Mouse (Mus musculus) forebrain, embryonic 13.5 days (tissue): ENCODE measurements at regions not wholly inside any gene's neighbourhood (a gene's known extent, or its start where the extent isn't known, plus 50 kb on each side); places are given as distances from the start of the nearest gene placed in this dataset.

Experiments
- ATAC-seq: fragments of 200-750 bp; cut with Nextera tagmentation; 2 replicates; pipeline ENCODE4 v1.8.0; 2017
- H3K27ac ChIP-seq: fragments of 300-500 bp; sonication (generic); 2 replicates; pipeline ENCODE4 v1.5.1; 2015; ENCODE audit warnings: inconsistent platforms, mild to moderate bottlenecking, moderate library complexity
- H3K27me3 ChIP-seq: fragments of 300-500 bp; sonication (generic); 2 replicates; pipeline ENCODE4 v1.6.1; 2015; ENCODE audit warnings: mild to moderate bottlenecking, inconsistent platforms
- H3K36me3 ChIP-seq: fragments of 300-500 bp; sonication (generic); 2 replicates; pipeline ENCODE4 v1.6.1; 2015; ENCODE audit warnings: mild to moderate bottlenecking, inconsistent platforms; ENCODE audit not compliant: poor library complexity, severe bottlenecking
- H3K4me1 ChIP-seq: fragments of 300-500 bp; sonication (generic); 2 replicates; pipeline ENCODE4 v1.6.1; 2015; ENCODE audit warnings: inconsistent platforms
- H3K4me2 ChIP-seq: fragments of 300-500 bp; sonication (generic); 2 replicates; pipeline ENCODE4 v1.6.1; 2015; ENCODE audit warnings: inconsistent platforms, mild to moderate bottlenecking, moderate library complexity
- H3K4me3 ChIP-seq: fragments of 300-500 bp; sonication (generic); 2 replicates; pipeline ENCODE4 v1.5.1; 2015; ENCODE audit warnings: mild to moderate bottlenecking, inconsistent platforms
- H3K9ac ChIP-seq: fragments of 300-500 bp; sonication (generic); 2 replicates; pipeline ENCODE4 v1.6.1; 2015; ENCODE audit warnings: mild to moderate bottlenecking, inconsistent platforms
- H3K9me3 ChIP-seq: fragments of 300-500 bp; sonication (generic); replicated peaks from 2 replicates; pipeline ENCODE4 v1.6.1; 2016; ENCODE audit warnings: inconsistent platforms
- WGBS: fragments of 180-500 bp; shearing (Covaris S2); methylation state at CpG from one replicate; pipeline ENCODE4 v1.1.7; 2015; 5-methylcytosine and 5-hydroxymethylcytosine counted together

- Histone ChIP-seq H3K27ac (no peak overlapping the region), H3K4me2 (no peak overlapping the region), H3K9ac (no peak overlapping the region), H3K4me3 (no peak overlapping the region), H3K4me1 (no peaks in the 10 kb centered on the region), H3K36me3 (no peaks in the 10 kb centered on the region), H3K9me3 (no peaks in the 10 kb centered on the region), H3K27me3 (no peaks in the 10 kb centered on the region)
- no peak for ATAC-seq
Observed at GRCm38 (mm10) chr5:85954526-85954925, 110.9 kb downstream of the Cenpc1 start.

DNA sequence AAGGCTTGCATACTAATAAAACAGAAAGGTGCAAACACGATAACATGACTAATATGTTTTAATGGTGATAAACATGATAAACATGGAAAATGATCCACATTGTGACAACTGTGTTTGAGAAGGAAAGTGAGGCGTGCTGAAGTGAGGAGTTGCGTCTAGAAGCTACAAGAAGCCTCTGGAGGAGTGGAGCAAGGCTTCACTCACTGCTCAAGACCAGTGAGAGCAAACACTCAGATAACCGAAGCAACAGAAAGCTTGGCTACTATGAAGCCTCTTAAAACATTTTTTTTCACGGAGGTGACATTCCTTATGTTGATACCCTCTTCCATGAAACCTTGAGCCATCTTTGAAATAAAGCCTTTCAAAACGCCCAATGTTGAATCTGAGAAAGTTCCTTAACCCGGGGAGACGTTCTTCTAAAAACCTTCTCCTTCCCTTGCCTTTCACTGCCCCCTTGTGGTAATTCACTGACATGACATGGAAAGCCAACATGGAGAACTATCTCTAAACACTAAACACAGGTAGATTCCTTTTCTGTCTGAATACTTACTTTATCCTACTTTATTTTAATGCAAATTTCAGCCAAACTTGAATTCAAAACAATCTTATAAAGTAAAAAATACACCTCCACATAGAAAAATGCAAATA lies 128.6 kb downstream of the Cenpc1 start:
- no peaks in the 10 kb centered on the region for H3K4me1 ChIP-seq
- no peak overlapping the region for H3K9ac ChIP-seq
- ATAC-seq: peak; percentile 64; the same call in 1 of the 2 replicates
- no peaks in the 10 kb centered on the region for H3K27me3 ChIP-seq
- no peak overlapping the region for H3K4me3 ChIP-seq
- H3K36me3 ChIP-seq: no peaks in the 10 kb centered on the region
- WGBS: 38% methylated on average over 8 of the region's 8 CpGs
- H3K9me3 ChIP-seq: no peaks in the 10 kb centered on the region
- H3K27ac ChIP-seq: no peak overlapping the region
- no peak overlapping the region for H3K4me2 ChIP-seq

DNA sequence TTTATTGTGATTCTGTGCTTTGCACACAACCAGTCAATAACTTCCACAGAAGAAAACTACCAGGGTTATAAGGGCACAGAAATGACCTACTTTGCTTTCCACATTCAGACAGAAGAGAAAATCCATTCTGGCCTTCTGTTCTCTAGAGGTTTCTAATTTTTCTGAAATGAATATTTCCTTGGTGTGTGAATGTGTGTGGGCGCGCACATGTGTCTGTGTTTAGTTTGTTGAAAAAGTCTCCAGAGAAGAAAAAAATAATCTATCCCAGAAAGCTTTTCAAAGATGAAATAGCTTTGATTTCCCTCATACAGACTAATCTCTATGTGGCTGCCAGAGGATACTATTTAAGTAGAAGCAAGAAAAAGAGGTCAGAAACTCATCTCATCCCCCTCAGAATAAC lies 147.1 kb downstream of the Cenpc1 start:
- Histone ChIP-seq H3K27me3 (no peaks in the 10 kb centered on the region), H3K27ac (no peak overlapping the region), H3K4me2 (no peak overlapping the region), H3K36me3 (no peaks in the 10 kb centered on the region), H3K4me1 (no peaks in the 10 kb centered on the region), H3K4me3 (no peak overlapping the region), H3K9ac (no peak overlapping the region), H3K9me3 (no peaks in the 10 kb centered on the region)
- WGBS: 98% methylated on average over 2 of the region's 2 CpGs
- no peak for ATAC-seq

DNA sequence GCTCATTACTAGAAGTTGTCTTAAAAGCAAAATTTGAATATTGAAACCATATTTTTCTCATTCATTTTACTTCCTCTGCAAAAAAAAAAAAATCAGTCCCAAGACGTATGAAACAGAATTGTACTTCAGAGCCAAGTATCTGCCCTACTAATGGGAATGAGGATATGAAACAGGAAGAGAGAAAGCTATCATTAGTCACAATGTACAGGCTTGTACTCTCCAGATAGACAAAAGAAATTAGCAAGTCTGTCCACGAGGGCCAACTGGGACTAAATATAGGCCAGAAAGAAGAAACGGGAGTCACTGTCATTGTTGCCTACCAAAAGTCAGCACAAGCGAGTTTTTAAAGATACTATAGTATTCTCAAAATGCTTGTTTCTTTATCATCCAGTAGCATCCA lies 150.4 kb downstream of the Cenpc1 start:
- H3K27ac ChIP-seq: no peak overlapping the region
- H3K4me3 ChIP-seq: no peak overlapping the region
- H3K4me1 ChIP-seq: no peaks in the 10 kb centered on the region
- WGBS: 80% methylated on average over 4 of the region's 4 CpGs
- no peak overlapping the region for H3K4me2 ChIP-seq
- no peak overlapping the region for H3K9ac ChIP-seq
- no peaks in the 10 kb centered on the region for H3K27me3 ChIP-seq
- ATAC-seq: no peak
- H3K9me3 ChIP-seq: no peaks in the 10 kb centered on the region
- no peaks in the 10 kb centered on the region for H3K36me3 ChIP-seq

- 82% methylated on average over 6 of the region's 6 CpGs for WGBS
- H3K4me1 ChIP-seq: no peaks in the 10 kb centered on the region
Observed at GRCm38 (mm10) chr5:85896452-85896851, 168.9 kb downstream of the Cenpc1 start.

DNA sequence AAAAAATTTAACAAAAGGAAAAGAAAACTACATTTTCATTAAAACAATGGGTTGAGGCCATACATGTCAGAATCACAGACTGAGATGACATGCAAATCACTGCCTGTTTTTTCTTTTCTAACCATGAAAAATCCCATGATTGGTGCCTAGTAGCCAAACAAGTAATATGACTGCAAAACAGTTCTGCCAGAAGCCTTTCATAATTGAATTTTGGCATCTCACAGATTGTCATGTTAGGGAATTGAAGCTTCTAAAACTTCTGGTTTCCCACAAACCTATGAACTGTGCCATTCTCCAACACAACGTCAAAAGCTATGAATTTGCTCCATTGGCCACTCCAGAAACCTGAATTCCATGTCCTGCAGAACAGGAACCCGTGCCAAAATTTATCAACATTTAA lies 169.6 kb downstream of the Cenpc1 start:
- Histone ChIP-seq H3K4me1 (no peaks in the 10 kb centered on the region), H3K9me3 (no peaks in the 10 kb centered on the region), H3K27me3 (no peaks in the 10 kb centered on the region), H3K36me3 (no peaks in the 10 kb centered on the region), H3K4me3 (no peak overlapping the region), H3K9ac (no peak overlapping the region), H3K4me2 (no peak overlapping the region), H3K27ac (no peak overlapping the region)
- ATAC-seq: no peak
- WGBS: 83% methylated on average over 2 of the region's 2 CpGs

More at GRCm38 (mm10) chr5:85896452-85896851, 168.9 kb downstream of the Cenpc1 start:
- no peaks in the 10 kb centered on the region for H3K36me3 ChIP-seq
- H3K9me3 ChIP-seq: no peaks in the 10 kb centered on the region
- no peak for ATAC-seq
- H3K27me3 ChIP-seq: no peaks in the 10 kb centered on the region
- no peak overlapping the region for H3K4me2 ChIP-seq
- no peak overlapping the region for H3K4me3 ChIP-seq
- no peak overlapping the region for H3K27ac ChIP-seq
- no peak overlapping the region for H3K9ac ChIP-seq

DNA sequence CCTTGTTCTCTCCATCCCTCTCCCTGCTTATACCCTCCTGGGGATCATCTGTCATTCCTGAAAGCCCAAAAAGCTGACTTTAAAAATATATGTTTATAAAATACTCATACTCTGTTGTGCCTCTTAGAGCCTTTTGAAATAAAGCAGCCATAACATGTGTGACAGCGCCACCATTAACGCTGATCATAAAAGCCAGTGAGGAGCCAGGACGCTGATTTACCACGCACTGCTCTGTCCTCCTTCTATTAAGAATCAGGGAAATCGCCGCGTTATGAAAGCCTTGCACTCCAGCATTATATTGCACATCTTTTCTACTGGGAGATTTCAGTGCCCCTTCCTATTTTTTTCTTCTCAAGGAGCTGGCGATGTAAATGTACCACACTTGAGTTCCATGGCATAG lies 195.1 kb downstream of the Cenpc1 start:
- Histone ChIP-seq H3K4me1 (no peaks in the 10 kb centered on the region), H3K9me3 (no peaks in the 10 kb centered on the region), H3K4me3 (no peak overlapping the region), H3K27me3 (no peaks in the 10 kb centered on the region), H3K36me3 (no peaks in the 10 kb centered on the region), H3K27ac (no peak overlapping the region), H3K4me2 (no peak overlapping the region), H3K9ac (no peak overlapping the region)
- no peak for ATAC-seq
- 86% methylated on average over 8 of the region's 8 CpGs for WGBS

DNA sequence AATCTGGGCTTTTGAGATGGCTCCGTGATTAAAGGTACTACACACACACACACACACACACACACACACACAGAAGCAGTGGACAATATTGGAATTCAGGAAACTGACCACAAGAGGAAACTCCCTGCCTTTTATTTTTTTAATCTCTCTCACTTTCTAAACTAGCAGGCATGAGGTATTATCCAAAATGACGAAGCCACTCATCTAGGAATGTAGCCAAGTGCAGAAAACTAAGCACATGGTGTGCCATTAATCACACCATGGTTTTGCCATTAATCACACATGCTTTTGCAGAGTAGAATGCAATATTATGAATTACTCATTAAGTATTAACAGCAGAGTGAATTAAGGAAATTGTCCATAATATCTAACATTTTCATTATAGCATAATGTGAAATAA lies 232.8 kb downstream of the Cenpc1 start:
- H3K4me2 ChIP-seq: no peak overlapping the region
- no peak for ATAC-seq
- H3K27ac ChIP-seq: no peak overlapping the region
- no peaks in the 10 kb centered on the region for H3K36me3 ChIP-seq
- no peak overlapping the region for H3K4me3 ChIP-seq
- H3K9me3 ChIP-seq: no peaks in the 10 kb centered on the region
- H3K4me1 ChIP-seq: no peaks in the 10 kb centered on the region
- no peak overlapping the region for H3K9ac ChIP-seq
- H3K27me3 ChIP-seq: no peaks in the 10 kb centered on the region
- 81% methylated on average over 2 of the region's 2 CpGs for WGBS

DNA sequence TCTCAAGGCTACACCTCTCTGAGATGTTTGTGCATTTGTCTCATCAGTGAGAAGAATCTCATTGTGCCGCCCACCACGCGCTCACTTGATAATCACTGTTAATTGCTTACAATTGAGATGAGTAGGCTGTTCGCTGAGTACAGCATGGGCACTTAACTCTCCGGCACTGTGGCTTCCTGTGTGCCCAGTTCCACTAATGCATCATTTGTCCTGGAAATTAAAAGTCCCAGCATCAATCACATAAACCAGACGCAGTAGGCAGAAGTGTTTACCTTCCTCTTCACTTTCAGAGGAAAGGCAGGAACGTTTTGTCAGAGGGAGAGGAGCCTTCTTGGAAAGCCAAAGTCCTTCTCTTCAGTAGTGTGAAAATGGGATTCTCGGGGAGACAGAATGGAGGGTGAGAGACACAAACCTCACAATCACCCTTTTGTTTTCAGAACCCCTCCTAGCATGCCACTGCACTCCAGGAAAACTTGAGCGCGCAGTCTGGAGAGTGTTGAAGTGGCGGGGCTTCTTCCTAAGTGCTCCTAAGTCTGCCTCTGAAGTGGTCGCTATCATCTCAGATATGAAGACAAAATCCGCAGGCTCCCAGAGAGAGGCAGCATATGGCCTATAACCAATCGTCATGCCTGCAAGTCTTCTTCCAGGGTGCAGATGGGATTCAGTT lies 269.7 kb downstream of the Cenpc1 start:
- H3K9me3 ChIP-seq: no peaks in the 10 kb centered on the region
- H3K27me3 ChIP-seq: no peaks in the 10 kb centered on the region
- H3K4me3 ChIP-seq: no peak overlapping the region
- H3K9ac ChIP-seq: no peak overlapping the region
- no peak overlapping the region for H3K27ac ChIP-seq
- ATAC-seq: no peak; the same call in 1 of the 2 replicates
- no peaks in the 10 kb centered on the region for H3K36me3 ChIP-seq
- WGBS: 71% methylated on average over 14 of the region's 14 CpGs
- H3K4me1 ChIP-seq: 0 out of 2 replicates have a peak, but pooled peaks cover 3% of the 10 kb centered on the region
- no peak overlapping the region for H3K4me2 ChIP-seq

- Histone ChIP-seq H3K4me1 (0 out of 2 replicates have a peak, but pooled peaks cover 3% of the 10 kb centered on the region), H3K27ac (no peak overlapping the region), H3K9ac (no peak overlapping the region), H3K36me3 (no peaks in the 10 kb centered on the region), H3K4me3 (no peak overlapping the region), H3K4me2 (no peak overlapping the region), H3K9me3 (no peaks in the 10 kb centered on the region), H3K27me3 (no peaks in the 10 kb centered on the region)
- 29% methylated on average over 4 of the region's 4 CpGs for WGBS
- no peak for ATAC-seq
Observed at GRCm38 (mm10) chr5:85793148-85793547, 272.2 kb downstream of the Cenpc1 start.

DNA sequence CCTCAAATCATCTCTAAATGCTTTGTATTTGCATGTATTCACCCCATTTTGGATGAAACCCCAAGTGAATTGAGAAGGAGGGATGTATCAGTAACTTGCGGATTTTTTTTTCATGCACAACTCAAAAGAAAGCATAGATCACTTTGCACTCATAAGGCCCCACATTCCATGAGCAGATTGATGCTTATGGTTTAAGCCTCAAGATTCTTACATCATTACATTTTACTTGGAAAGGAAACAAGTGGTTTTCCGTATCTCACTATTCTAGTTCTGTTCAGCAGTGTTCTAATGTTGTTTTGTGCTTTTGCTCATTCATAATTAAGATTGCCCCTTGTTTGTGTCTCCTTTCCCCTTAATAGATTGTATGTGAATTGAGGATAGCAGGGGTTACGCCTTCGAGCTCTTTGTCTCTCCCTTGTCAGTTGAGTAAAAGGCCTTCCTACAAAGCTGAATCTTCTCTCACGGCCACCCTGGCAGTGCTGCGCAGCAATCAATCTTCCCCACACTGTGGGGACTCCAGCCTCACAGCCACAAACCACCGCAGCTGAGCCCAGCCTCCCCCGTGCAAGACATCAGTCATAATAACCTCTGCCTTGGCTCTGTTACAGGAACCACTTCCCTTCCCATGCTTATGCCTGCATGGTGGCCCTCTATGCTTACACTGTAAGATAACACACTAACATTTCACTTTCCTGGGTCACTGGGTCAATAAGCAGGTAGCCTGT lies 284.5 kb downstream of the Cenpc1 start:
- no peak overlapping the region for H3K4me2 ChIP-seq
- peaks cover 11% of the 10 kb centered on the region for H3K4me1 ChIP-seq
- 39% methylated on average over 8 of the region's 8 CpGs for WGBS
- no peak overlapping the region for H3K9ac ChIP-seq
- no peak overlapping the region for H3K27ac ChIP-seq
- peak; percentile 66 for ATAC-seq
- H3K36me3 ChIP-seq: no peaks in the 10 kb centered on the region
- H3K27me3 ChIP-seq: no peaks in the 10 kb centered on the region
- H3K9me3 ChIP-seq: no peaks in the 10 kb centered on the region
- H3K4me3 ChIP-seq: no peak overlapping the region

DNA sequence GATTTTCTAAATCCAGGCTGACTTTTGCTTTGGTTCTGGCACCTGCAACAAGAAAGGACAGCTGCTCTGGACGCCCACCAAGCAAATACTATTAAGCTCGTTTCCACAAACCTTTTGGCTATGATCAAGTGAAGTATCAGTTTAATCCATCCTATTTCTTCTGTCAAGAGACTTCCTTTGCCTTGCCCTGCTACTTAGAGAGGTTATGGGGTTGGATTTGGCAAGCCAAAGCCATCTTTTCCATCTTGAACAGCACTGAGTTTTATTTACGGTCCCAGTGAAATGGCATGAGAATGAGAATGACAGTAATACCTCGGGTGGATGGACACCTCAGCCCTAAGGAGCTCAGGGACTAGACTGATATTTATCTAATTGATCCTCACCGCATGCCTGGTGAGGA lies 285.4 kb downstream of the Cenpc1 start:
- WGBS: 38% methylated on average over 5 of the region's 5 CpGs
- H3K27ac ChIP-seq: no peak overlapping the region

More for the DNA sequence above, 285.4 kb downstream of the Cenpc1 start:
- H3K4me2 ChIP-seq: no peak overlapping the region
- H3K4me1 ChIP-seq: peaks cover 11% of the 10 kb centered on the region
- H3K9ac ChIP-seq: no peak overlapping the region
- ATAC-seq: no peak
- no peaks in the 10 kb centered on the region for H3K9me3 ChIP-seq
- H3K4me3 ChIP-seq: no peak overlapping the region
- no peaks in the 10 kb centered on the region for H3K27me3 ChIP-seq
- H3K36me3 ChIP-seq: no peaks in the 10 kb centered on the region
